Mouse (Mus musculus): ENCODE measurements around the gene Dcaf15.
A peak's percentile ranks its signal among the peaks of the same experiment; 100 is the strongest.

The Dcaf15 gene

DNA sequence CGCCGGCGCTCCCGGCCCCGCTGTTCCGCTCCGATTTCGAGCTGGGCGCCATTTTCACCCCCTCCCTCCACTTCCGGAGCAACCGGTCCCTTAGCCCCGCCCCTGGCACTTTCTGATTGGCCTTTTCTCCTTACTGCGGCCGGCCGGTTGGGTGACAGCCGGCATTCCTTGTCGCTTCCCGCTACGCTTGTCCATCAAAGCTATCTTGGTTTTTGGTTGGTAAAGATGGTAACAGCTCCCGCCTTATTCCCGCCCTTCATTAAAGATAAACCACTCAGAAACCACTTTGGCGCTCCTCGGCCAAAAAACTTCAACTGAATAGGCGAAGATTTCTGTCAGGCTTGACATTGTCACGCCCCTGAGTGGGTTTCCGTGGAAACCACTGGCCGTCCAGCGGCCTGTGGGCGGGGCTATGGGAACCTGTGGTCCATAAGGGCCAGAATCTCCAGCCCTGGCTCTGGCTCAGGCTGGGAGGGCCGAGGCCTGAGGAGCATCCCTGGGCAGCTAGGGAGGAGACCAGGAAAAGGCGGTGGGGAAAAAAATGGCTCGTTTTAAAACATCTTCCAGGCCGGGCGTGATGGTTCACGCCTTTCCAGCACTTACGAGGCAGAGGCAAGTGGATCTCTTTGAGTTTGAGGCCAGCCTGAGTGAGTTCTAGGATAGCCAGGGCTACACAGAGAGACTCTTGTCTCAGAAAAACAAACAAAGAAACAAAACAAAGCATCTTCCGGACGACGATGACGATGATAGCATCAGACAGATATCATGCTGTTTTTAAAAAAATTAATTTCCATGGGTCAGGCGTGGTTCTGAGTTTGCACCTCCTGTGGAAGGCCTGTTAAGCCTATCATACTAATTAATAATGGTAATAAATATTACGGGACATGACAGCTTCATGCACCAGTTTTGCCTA, at the start of gene Dcaf15:
Gene Dcaf15 (minus strand): TSS at position 72 of the 913 bp plus-strand sequence.
- DNase-seq (ENCODE audit: low read depth, low spot score): peak; percentile 100

DNA sequence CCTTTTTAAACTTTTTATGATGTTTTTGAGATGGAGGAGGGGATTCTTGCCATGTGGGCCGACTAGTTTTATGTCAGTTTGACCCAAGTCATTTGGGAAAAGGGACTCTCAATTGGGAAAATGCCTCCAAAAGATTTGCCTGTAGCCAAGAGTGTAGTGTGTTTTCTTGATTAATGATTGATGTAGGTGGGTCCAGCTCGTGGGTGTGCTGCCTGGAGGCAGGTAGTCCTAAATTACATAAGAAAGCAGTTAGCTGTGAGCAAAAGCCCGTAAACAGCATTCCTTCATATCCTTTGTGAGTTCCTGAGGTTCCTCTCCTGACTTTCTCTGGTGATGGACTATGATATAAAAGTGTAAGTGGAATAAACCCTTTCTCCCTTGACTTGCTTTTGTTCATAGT, 44.6 kb upstream of the Dcaf15 start:
- DNase-seq (ENCODE audit: low read depth, low spot score): peak; percentile 64

DNA sequence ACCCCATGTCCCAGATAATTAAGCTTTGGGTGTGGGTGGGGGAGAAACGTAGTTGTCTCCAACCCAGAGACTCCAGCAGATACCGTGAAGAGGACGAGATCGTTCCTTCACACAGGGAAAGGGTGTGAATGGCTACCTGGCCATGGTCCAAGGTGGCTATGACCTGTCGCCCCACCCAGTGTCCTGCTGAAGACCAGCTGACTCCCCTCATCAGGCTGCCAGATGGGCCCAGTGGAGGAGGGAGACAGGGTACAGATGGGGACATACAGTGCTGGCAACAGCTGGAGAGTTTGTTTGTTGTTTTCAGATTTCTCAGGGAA, 43.9 kb upstream of the Dcaf15 start:
- no peak for DNase-seq (ENCODE audit: low read depth, low spot score)

DNA sequence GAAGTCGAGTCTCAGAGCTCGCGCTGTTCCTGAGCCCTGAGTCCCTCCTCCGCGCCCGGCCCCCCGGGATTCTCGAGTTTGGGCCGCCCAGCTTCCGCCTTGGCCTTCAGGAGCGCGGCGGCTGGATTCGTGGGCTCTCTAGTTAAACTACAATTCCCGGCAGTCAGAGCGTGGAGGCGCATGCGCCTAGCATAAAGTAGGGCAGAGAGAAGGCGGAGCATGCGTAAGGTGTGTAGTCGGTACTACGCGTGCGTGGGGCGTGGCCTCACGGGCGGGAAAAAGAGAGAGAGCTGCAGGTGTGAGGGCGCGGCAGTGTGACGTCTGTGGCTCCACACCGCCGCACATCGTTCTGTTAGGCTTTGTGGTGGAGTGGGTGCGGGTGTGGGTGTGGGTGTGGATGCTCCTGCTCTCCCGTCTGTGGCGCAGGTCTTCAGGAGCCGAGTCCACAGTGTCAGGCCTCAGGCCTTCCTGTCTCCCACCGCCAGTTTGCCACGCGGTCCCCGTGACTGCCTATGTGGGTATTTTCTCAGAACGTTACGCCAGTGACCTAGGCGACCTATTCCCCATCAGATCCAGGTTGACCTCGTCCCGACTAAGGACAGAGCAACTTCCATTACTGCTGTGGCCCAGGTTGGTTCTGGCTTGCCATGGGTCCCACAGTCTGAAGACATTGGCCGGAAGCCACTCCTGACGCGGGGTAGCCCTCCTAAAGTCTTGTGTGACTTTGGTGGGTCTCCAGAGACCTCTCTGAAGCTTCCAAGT, 43.4 kb upstream of the Dcaf15 start, which contains the start of the genes Cc2d1a and 4930432K21Rik:
Gene Cc2d1a (minus strand): TSS at position 168 of the 762 bp plus-strand sequence.
Gene 4930432K21Rik (plus strand): TSS at position 257 of the 762 bp plus-strand sequence.
- DNase-seq (ENCODE audit: low read depth, low spot score): peak; percentile 100

DNA sequence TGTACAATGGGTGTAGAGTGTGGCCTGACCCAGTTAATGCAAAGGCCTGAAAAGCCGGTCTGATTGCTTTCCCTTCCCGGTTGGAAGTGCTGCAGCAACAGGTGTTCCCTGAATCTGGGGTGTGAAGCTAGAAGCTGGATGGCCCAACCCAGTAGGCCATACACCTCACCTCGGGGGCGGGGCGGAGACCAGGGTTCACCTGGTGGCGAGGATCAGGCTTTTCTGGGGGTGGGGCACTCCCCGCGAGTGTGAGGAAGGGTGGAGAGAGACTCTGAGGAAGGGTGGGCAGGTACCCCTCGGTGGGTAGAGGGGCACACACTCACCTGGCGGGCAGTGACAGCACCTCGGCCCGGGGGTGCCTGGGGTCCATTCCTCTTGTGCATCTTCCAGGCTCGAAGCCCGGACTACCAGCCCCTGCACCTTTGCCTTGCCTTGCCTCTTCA, 42.8 kb upstream of the Dcaf15 start:
- peak; percentile 30 for DNase-seq (ENCODE audit: low read depth, low spot score)

DNA sequence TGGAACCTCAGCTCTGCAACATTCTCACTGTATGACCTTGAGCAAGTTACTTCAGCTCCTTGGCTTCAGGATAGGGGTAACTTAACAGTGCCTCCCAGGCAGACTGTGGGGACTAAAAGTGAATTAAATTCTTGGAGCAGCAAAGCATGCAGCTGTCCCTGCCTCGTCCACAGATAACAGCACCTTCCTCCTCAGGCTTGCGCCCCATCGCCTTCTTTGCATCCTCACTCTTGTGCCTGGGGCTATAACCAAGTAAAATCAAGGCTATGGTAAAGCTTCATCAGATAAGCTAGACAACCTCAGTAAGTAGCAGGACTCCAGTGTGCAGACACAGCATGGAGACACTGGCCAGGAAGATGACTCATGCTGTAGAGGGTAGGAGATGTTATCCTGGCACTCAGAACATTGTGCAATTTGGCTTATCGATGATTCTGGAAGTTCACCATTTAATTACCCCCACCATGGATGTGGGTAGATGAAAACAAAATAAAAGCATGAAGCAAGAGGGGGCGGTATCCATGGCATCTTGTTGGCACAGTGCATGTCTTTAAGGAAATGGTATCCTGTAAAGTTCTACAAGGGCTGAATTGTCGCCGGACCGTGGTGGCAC, 40.2 kb upstream of the Dcaf15 start:
- DNase-seq (ENCODE audit: low read depth, low spot score): no peak

DNA sequence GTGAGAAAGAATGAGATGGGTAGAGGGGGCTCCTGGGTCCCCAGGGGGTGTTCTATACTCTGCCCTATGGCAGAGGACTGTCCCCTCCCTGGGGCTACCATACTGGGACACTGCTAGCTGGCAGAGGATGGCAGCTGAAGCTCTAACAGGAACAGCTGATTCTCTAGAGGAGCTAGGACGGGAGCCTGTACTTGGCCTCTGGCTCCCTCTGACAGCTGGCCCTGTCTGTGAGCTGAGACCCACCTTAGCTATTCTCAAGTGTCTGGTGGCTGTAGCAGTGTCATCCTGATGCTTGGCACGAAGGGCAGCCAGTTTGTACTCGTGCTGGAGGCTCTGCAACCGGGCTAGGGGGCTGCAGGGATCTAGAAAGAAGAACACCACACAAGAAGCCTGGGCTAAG, 36.3 kb upstream of the Dcaf15 start:
- DNase-seq (ENCODE audit: low read depth, low spot score): no peak

DNA sequence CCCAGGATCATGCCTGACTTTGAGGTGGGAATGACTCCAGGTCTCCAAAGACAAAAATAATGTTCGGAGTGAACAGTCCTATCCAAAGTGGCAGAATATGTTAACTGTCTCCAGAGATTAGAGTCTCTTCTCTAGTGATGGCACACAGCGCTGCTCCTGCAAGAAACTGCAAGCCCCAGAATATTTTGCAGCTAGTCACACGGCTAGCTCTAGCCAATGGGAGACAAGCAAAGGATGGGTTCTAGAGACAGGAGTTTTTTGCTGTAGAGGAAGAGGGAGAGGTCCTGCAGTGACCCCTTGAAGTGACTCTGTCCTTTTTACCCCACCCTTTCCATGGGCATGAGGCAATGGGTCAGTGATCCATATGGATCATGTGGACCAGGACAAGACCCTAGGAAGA, 33.3 kb upstream of the Dcaf15 start:
- peak; percentile 57 for DNase-seq (ENCODE audit: low read depth, low spot score)

DNA sequence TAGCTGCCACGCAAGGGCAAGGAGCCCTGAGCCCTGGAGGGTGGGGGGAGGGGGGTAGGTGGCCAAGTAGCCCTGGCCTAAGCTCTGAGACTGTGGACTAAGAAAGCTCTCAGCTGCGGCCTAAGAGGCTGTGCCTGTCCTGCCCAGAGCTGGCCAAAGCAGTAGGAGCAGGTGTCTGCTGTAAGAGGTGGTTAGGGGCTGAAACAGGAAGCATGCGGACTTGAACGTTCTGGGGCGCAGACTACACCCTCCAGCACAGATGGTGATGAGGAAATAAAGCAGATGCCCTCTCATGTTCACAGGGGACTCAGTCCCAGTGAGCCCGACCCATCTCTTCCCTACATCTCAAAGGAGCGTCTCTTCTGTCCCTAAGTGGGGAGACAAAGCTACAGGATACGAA, 27.7 kb upstream of the Dcaf15 start:
- DNase-seq (ENCODE audit: low read depth, low spot score): no peak

DNA sequence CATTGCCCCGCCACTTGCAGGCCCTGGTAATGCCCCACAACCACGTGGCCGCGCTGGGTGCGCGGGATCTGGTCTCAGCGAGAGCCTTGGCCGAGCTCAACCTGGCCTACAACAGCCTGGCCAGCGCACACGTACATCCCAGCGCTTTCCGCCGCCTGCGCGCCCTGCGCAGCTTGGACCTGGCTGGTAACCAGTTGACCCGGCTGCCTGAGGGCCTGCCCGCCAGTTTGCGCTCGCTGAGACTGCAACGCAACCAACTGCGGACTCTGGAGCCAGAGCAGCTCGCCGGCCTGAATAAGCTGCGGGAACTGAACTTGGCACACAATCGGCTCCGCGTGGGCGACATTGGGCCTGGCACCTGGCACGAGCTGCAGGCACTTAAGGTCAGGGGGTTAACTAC, 26.2 kb upstream of the Dcaf15 start:
- DNase-seq (ENCODE audit: low read depth, low spot score): peak; percentile 64

DNA sequence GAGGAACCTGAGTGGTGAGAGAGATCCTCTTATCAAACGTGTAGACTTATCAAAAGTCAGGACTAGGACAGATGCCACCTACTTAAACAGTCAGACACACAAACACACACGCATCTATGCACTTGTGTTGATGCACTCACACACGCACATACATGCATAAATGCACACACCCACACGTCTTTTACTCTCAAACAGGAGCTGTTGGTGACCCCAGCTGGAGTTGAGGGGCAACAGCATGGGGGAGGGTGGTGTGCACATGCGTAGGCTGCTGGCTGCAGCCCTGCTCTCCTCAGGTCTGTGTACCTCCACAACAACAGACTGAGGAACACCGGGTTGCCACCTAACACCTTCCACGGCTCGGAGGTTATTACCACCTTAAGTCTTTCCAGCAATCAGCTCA, 23.7 kb upstream of the Dcaf15 start:
- DNase-seq (ENCODE audit: low read depth, low spot score): peak; percentile 41

DNA sequence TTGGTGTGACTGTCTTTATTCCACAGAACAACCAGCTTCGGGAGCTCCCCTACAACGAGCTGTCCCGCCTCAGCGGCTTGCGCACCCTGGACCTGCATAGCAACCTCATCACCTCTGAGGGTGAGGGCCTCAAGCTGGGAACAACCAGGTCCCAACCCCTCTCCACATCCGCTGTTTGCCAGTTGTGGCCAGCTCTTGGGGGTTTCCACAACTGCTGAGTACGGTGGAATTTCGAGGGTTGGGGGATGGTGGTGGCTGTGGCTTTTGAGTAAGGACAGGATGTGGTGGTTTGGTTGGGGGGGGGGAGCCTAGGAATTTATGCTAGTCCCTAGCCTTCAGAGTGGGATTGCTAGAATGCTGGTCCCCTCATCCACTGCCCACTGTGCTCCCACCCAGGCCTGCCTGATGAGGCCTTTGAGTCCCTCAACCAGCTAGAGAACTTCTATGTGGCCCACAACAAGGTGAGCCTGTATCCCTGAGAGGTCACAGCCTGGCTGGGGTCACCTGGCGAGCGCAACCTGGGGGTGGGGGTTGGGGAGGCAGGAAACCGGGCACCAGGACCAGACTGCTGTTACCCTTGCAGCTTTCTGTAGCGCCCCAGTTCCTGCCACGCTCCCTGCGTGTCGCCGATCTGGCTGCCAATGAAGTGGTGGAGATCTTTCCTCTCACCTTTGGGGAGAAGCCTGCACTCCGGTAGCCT, 22.8 kb upstream of the Dcaf15 start:
- DNase-seq (ENCODE audit: low read depth, low spot score): peak; percentile 45

DNA sequence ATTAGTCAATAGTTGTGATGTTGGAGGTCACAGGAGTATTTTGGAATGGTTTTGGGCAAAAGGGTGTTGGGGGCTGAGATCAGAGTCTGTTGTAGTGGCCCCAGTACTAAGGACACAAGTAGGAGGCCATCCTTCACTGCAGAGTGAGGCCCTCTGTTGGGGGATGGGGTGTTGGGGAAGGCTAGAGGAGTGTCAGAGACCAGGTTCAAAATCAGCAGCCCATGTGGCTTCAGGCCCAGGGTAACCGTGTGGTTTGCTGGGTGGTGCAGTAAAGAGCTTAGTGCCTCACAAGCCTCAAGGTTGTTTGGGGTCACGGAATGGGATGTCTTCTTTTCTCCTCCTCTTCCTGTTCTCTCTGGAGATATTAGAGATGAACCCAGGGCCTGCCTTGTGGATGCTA, 22.2 kb upstream of the Dcaf15 start:
- no peak for DNase-seq (ENCODE audit: low read depth, low spot score)

DNA sequence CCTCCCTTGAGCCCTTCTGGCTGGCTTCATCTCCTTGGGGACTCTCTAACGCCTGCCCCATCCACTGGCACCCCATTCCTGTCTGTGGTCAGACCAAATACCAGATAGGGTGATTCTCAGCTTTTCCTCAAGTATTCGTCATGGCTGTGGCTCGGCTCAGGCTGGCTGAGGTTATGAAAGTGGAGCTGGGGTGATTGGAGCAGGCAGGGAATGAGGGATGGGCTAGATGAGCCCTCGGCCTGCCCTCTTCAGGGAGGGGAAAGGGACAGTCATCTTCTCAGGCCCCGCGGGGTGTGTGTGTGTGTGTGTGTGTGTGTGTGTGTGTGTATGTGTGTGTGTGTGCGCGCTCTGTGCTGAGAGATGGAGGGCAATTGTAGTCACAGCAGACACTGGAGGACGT, 21.1 kb upstream of the Dcaf15 start, which contains the start of gene Podnl1:
Gene Podnl1 (plus strand): TSS at position 334 of the 400 bp plus-strand sequence.
- no peak for DNase-seq (ENCODE audit: low read depth, low spot score)

DNA sequence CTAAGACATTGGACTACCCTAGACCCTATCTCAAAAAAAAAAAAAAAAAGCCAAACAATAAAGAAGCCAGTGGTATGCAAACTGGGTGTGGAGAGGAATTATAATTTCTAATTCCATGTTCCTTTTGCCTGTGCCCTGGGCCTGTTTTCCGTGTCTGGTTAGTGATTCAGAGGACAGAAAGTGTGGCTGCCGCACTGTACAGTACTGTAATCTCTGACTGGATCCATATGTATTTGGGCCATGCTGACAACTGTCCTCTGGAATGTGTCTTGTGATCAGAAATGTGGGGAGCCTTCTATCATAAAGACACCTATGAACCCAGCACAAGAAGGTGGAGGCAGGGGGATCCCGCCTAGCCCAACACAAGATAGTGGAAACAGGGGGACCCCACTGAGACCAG, 17.6 kb upstream of the Dcaf15 start:
- DNase-seq (ENCODE audit: low read depth, low spot score): no peak

DNA sequence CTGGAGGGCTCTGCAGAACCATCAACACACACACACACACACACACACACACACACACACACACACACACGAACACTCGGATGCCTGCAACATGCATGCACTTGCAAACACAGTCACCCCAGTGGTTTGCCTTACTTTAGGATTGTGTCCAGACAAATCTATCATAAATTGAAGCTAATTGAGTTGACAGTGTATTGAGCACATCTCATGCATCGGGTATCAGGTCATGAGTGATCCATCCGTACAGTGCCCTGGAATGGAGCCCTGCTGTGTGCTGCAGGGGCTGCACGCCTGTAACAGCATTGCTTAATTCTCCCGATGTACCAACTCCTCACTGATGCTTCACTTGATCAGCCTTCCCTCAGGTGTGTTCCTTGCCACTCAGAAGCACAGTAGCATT, 11.1 kb upstream of the Dcaf15 start:
- DNase-seq (ENCODE audit: low read depth, low spot score): no peak

DNA sequence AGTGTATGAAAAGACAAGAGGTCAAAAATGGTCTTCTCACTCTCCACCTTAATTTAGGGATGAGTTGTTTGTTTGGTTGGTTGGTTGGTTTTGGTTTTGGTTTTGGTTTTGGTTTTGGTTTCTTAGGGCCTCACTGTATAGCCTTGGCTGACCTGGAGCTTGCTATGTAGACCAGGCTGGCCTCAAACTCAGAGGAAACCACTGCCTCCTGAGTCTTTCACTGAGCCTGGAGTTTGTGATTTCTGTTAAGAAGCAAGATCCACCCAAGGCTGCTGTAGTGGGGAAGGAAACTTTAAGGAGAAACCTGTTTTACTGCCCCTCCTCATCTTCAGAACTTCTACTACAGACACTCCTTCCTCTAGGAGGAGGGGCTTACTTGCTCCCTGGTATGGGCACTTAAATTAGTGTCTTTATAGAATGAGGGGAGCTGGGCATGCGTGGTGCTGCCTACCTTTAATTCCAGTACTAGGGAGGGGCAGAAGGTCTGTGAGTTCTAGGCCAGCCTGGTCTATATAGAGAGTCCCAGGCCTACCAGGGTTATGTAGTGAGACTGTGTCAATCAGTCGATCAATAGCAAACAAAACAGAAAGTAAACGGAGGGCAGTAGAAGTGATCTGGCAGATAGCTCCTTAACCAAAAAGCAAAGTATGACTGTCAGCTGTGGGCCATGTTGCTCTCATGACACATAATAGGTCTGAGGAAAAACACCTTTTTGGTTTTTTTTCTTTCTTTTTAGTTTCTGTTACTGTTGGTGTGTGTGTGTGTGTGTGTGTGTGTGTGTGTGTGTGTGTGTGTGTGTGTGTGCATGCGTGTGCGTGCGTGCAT, 1.9 kb upstream of the Dcaf15 start:
- no peak for DNase-seq (ENCODE audit: low read depth, low spot score)

DNA sequence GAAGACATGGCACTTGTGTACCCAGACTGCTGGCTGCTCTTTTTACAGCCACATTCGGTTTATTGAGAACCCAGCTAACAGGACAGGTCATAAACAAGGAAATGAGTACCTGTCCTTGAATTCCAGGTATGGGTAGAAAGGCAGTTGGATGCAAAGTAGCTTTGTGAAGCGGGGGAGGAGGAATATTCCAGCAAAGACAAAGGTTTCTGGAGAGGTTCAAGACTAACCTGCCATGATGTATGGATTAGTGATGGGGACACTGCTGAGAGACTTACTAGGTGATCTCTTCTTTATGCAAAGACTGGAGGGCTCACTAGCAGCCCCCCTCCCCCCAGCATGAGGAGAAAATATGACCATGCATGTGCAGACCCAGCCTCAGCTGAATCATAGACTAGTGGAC, 1.1 kb upstream of the Dcaf15 start:
- DNase-seq (ENCODE audit: low read depth, low spot score): no peak

DNA sequence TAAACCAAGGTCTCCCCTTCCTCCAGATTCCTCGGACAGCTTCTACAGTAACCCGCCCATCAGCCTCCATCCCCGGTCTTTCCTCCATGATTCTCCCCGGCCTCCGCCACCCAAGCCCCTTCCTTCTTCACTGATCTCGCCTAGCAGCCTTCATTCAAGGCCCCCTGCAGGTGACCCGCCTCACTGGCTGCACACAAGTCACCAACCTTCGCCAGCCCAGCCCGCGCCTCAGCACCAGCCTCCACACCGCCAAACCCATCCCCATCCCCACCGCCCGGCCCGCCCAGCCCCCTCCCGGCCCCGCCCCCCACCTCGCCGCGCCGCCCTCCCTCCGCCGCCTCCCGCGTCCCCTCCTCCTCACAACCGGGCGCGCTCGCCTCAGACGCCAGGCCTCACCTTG, 347 bp downstream of the Dcaf15 start:
- DNase-seq (ENCODE audit: low read depth, low spot score): peak; percentile 95

DNA sequence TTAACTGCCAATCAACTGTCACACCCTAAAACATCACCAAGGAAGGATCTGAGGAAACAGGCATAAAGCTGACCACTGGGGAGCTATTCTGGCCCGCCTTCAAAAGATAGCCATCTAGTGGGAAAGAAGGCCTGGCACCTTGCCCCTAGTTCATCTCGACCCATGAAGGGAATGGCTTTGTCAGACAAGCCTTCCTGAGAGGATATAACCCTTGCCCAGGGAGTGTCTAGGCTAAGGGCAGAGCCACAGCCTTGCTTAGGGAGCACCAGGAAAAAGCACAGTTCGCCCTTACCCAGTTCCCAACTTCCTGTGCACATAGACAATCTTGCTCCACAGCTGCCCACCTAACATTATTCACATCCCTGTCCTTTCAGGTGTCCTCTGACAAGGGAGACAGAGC, 967 bp downstream of the Dcaf15 start:
- DNase-seq (ENCODE audit: low read depth, low spot score): no peak
